Mouse (Mus musculus) forebrain, embryonic 14.5 days (tissue): ENCODE results near the gene Txlng. TPM values are rescaled to one million over a fixed set of nuclear protein-coding genes. Genes with fewer than 3 reads are reported as not detected.
"Not testable (repeated sequence)": the region's sequence is repeated elsewhere in the genome, so short reads cannot be mapped to it uniquely, and the experiment has no call there.

Source experiments
- ATAC-seq: fragments of 200-750 bp; cut with Nextera tagmentation; 2 replicates; pipeline ENCODE4 v1.8.0; 2017; ENCODE audit warnings: mild to moderate bottlenecking, moderate library complexity
- DNase-seq: peaks from one replicate; pipeline ENCODE4 v3.0.0-alpha.2; 2015; ENCODE audit warnings: low spot score
- H3K27ac ChIP-seq: fragments of 300-500 bp; sonication (generic); 2 replicates; pipeline ENCODE4 v1.5.1; 2014; ENCODE audit warnings: low read depth, mild to moderate bottlenecking, control low read depth, low read length, moderate library complexity
- H3K27me3 ChIP-seq: fragments of 300-500 bp; sonication (generic); replicated peaks from 2 replicates; pipeline ENCODE4 v1.6.1; 2014; ENCODE audit warnings: low read length, control low read depth, mixed read lengths; ENCODE audit not compliant: control insufficient read depth, insufficient read depth
- H3K36me3 ChIP-seq: fragments of 300-500 bp; sonication (generic); 2 replicates; pipeline ENCODE4 v1.6.1; 2014; ENCODE audit warnings: low read length, control low read depth; ENCODE audit not compliant: control insufficient read depth, insufficient read depth
- H3K4me1 ChIP-seq: fragments of 300-500 bp; sonication (generic); 2 replicates; pipeline ENCODE4 v1.6.1; 2014; ENCODE audit warnings: antibody characterized with exemption, low read length, control low read depth; ENCODE audit not compliant: control insufficient read depth, insufficient read depth
- H3K4me2 ChIP-seq: fragments of 300-500 bp; sonication (generic); 2 replicates; pipeline ENCODE4 v1.6.1; 2014; ENCODE audit warnings: mild to moderate bottlenecking, control low read depth, low read length
- H3K4me3 ChIP-seq: fragments of 300-500 bp; sonication (generic); 2 replicates; pipeline ENCODE4 v1.5.1; 2014; ENCODE audit warnings: low read depth, low read length, control low read depth
- H3K9ac ChIP-seq: fragments of 300-500 bp; sonication (generic); 2 replicates; pipeline ENCODE4 v1.6.1; 2014; ENCODE audit warnings: mild to moderate bottlenecking, low read length, control low read depth, moderate library complexity
- H3K9me3 ChIP-seq: fragments of 300-500 bp; sonication (generic); replicated peaks from 2 replicates; pipeline ENCODE4 v1.6.1; 2016; ENCODE audit warnings: low read length, control low read depth, mixed read lengths; ENCODE audit not compliant: control insufficient read depth
- whole genome bisulfite sequencing: fragments of 180-500 bp; shearing (Covaris S2); extraction: QIAGEN DNeasy Blood & Tissue Kit; methylation state at CpG from one replicate; pipeline ENCODE4 v1.1.7; 2014; 5-methylcytosine and 5-hydroxymethylcytosine counted together
- polyA plus RNA-seq: library from polyadenylated mRNA; unstranded; fragments of >200 nt; fragmentation: Nextera tagmentation; extraction: Ambion mirVana; gene quantifications from 2 replicates; pipeline ENCODE4 v1.2.1, GENCODE M21; 2014

Gene Txlng
- polyA plus RNA-seq, 1 experiment from 2014 or later: 13.6 TPM

DNA sequence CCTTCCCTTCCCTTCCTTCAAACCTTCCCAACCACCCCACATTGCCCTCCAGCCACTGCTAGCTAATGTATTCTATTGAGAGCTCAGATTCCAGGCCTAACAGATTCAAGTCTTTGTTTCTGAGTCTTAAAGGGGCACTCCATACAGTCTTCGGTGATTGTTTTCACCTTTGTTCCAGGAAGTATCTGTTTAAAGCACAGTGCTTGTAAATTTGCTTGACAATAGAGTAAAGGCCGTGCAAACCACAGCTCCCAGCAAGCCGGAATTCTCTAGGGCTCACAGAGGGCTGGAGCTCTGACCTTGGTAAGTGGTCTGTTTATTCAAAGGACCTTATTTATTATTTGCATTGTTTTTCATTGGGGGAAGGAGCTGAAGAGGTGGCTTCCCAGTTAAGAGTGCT is 2.8 kb upstream of the Txlng start:
- Histone ChIP-seq H3K27me3 (no peaks in the 10 kb centered on the region), H3K9ac (no peak overlapping the region), H3K36me3 (no peaks in the 10 kb centered on the region), H3K27ac (no peak overlapping the region), H3K9me3 (no peaks in the 10 kb centered on the region), H3K4me1 (no peaks in the 10 kb centered on the region), H3K4me3 (no peak overlapping the region), H3K4me2 (no peak overlapping the region)
- WGBS: 46% methylated on average over 3 of the region's 3 CpGs
- DNase-seq: peak; percentile 18
- ATAC-seq: no peak

DNA sequence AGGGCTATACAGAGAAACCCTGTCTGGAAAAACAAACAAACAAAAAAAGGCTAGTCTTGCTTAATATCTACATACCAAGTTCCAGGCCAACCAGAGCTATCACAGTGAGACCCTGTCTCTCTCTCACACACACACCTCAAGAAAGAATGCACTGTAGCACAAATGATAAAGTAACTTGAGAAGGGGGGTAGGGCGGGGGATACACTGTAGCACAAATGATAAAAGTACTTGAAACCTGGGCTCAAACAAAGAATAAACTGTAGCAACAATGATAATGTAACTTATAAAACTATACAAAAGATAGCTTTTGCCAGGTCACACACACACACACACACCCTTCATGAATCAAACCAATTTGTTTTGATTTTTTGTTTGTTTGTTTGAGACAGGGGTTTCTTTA is 2.3 kb upstream of the Txlng start:
- Histone ChIP-seq H3K9me3 (no peaks in the 10 kb centered on the region), H3K9ac (no peak overlapping the region), H3K4me3 (no peak overlapping the region), H3K4me2 (no peak overlapping the region), H3K27me3 (no peaks in the 10 kb centered on the region), H3K4me1 (no peaks in the 10 kb centered on the region), H3K27ac (no peak overlapping the region), H3K36me3 (no peaks in the 10 kb centered on the region)
- 60% methylated on average over 1 of the region's 1 CpGs for WGBS
- ATAC-seq: no peak
- no peak for DNase-seq

DNA sequence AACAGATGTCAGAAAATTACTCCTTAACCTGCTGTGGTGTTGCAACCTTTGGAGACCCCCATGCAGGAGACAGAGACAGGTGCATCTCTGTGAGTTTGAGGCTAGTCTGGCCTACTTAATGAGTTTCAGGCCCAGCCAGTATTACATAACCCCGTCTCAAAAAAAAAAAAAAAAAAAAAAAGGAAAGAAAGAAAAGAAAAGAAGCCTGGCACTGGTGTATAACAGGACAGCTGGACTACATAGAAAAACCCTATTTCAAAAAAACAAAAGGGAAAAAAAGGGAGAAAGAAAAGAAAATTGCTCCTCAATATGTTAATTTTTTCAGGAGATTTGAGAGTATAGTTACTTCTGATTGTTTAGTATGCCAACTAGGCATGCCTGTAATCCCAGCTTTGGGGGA is 1.8 kb upstream of the Txlng start:
- DNase-seq (peak; percentile 3), ATAC-seq (no peak)
- no peaks in the 10 kb centered on the region for H3K4me1 ChIP-seq
- H3K27me3 ChIP-seq: no peaks in the 10 kb centered on the region
- no peak overlapping the region for H3K4me3 ChIP-seq
- no peak overlapping the region for H3K9ac ChIP-seq
- no peaks in the 10 kb centered on the region for H3K36me3 ChIP-seq
- H3K4me2 ChIP-seq: no peak overlapping the region
- H3K9me3 ChIP-seq: no peaks in the 10 kb centered on the region
- H3K27ac ChIP-seq: no peak overlapping the region
- 42% methylated on average over 1 of the region's 1 CpGs for WGBS

DNA sequence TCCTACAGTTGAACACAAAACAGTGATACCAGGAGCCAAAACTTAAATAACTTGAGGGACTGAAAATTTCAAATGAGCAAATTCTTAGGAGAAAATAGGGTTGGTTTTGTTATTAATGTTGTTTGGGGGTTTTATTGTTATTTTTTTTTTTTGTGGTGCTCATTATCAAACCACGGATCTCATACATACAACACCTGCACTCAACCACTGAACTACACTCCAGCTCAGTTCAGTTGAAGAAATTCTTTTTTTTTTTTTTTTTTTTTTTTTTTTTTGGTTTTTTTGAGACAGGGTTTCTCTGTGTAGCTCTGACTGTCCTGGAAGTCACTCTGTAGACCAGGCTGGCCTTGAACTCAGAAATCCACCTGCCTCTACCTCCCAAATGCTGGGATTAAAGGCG is 1.1 kb upstream of the Txlng start:
- DNase-seq, H3K4me3 ChIP-seq, H3K27me3 ChIP-seq, ATAC-seq, H3K9me3 ChIP-seq, H3K9ac ChIP-seq, H3K27ac ChIP-seq, H3K4me2 ChIP-seq, H3K4me1 ChIP-seq, H3K36me3 ChIP-seq: not testable (repeated sequence)
- 67% methylated on average over 2 of the region's 2 CpGs for WGBS

DNA sequence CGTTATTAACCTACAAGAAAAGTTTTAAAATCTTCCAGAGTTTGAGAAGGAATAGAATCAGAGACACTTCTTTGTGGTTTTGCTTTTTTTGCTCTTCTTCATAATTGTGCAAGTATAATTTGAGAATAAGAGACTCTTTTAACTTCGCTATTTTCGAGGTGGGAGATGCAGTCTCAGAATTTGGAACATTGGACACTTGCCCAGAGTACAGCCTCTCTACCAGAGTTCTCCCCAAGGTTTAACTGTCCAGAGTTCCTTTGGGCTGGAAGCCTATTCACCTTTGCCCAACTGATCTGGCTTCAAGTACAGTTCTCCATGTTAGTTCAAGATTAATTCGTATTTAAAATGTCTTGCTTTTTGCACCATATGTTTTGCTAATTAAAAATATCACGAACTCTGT is 487 bp upstream of the Txlng start:
- Histone ChIP-seq H3K4me3 (peak overlapping the region; percentile 48), H3K4me2 (peak overlapping the region; percentile 37), H3K9ac (no peak overlapping the region), H3K9me3 (no peaks in the 10 kb centered on the region), H3K4me1 (no peaks in the 10 kb centered on the region), H3K36me3 (no peaks in the 10 kb centered on the region), H3K27ac (no peak overlapping the region), H3K27me3 (no peaks in the 10 kb centered on the region)
- DNase-seq (no peak), ATAC-seq (no peak)
- WGBS: 55% methylated on average over 5 of the region's 5 CpGs

DNA sequence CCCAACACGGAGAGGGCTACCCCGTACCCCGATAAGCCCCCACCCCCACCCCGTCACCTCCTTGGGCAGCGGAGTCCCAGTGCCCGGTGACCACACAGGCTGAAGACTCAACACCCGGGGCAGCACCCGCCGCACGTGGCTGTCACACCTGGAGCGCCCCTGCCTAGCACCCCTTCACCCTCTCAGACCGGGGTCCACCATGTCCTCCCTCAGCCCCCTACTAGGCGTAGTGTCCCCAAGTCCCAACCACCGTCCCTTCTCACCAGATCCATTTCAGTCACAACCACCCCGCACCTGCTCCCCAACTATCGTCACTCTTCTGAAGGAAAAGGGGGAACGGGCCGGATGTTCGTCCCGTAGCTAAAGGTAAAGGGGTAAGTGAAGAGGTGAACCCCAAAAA is 471 bp downstream of the Txlng start:
- ATAC-seq (peak; percentile 47), DNase-seq (no peak)
- WGBS: 53% methylated on average over 12 of the region's 20 CpGs

DNA sequence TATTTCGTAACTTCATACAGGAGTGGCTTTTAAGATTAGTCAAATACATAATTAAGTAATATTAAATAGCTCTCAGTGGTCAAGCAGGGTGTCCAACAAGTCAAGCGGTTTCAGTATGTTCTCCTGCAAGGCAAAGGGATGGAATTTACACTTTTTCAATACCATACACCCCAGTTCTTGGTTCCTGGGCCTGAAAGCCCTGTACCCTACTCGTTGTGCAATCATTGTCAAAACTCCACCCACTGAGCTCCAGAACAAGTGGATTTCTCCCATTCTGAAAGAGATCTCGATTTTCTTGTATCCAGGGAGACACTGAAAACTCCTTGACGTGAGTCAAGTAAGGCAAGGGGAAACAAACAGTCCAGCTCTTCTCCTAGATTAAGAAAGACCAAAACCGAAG is 1.2 kb downstream of the Txlng start:
- H3K4me3 ChIP-seq: peak overlapping the region; percentile 48
- peak overlapping the region; percentile 64 for H3K9ac ChIP-seq
- no peaks in the 10 kb centered on the region for H3K9me3 ChIP-seq
- no peaks in the 10 kb centered on the region for H3K36me3 ChIP-seq
- H3K27me3 ChIP-seq: no peaks in the 10 kb centered on the region
- WGBS: 40% methylated on average over 6 of the region's 6 CpGs
- H3K4me2 ChIP-seq: peak overlapping the region; percentile 69
- no peak for DNase-seq
- no peak overlapping the region for H3K27ac ChIP-seq
- no peak for ATAC-seq
- no peaks in the 10 kb centered on the region for H3K4me1 ChIP-seq

More for the DNA sequence above, 471 bp downstream of the Txlng start:
- Histone ChIP-seq H3K4me1 (no peaks in the 10 kb centered on the region), H3K9me3 (no peaks in the 10 kb centered on the region), H3K4me2 (peak overlapping the region; percentile 69), H3K4me3 (peak overlapping the region; percentile 48), H3K27ac (no peak overlapping the region), H3K27me3 (no peaks in the 10 kb centered on the region), H3K9ac (peak overlapping the region; percentile 64), H3K36me3 (no peaks in the 10 kb centered on the region)

DNA sequence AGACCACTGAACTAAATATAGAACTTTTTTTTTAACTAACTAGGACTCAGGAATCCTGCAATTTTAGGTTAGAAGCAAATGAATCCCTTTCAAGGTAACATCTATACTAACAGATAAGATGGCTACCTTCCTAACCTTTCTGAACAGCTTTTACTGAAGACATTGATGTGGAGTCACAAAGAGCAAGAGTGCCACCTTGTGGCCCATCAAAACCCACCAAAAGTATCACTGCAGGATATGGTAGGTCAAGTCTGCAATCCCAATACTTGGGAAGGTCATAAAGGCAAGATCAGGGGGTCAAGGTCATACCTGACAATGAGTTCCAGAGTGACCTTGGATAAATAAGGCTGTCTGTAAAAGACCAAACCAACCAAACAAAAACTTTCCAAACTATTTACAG is 28.9 kb downstream of the Txlng start:
- ATAC-seq: no peak
- Histone ChIP-seq H3K27ac (no peak overlapping the region), H3K9ac (no peak overlapping the region), H3K4me3 (no peak overlapping the region), H3K4me1 (no peaks in the 10 kb centered on the region), H3K9me3 (no peaks in the 10 kb centered on the region), H3K27me3 (no peaks in the 10 kb centered on the region), H3K36me3 (peaks cover 7% of the 10 kb centered on the region; the same call in 1 of the 2 replicates), H3K4me2 (no peak overlapping the region)
- DNase-seq: peak; percentile 60

DNA sequence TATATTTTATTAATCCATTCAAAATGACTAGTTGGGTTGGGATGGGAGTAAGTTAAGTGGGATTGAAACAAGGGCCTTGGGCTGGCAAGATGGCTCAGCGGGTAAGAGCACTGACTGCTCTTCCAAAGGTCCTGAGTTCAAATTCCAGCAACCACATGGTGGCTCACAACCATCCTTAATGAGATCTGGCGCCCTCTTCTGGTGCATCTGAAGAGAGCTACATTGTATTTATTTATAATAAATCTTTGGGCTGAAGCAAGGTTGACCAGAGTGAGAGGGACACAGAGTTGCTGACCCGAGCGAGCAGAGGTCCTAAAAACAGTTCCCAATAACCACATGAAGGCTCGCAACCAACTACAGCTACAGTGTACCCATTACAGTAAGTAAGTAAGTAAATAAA is 37.9 kb downstream of the Txlng start:
- H3K27ac ChIP-seq, H3K4me2 ChIP-seq, H3K9me3 ChIP-seq, ATAC-seq, H3K9ac ChIP-seq, H3K4me1 ChIP-seq, H3K4me3 ChIP-seq, DNase-seq, H3K27me3 ChIP-seq, H3K36me3 ChIP-seq: not testable (repeated sequence)
- 79% methylated on average over 5 of the region's 5 CpGs for WGBS
